Mouse (Mus musculus): ENCODE data around the gene Trir. TPM values are rescaled to one million over a fixed set of nuclear protein-coding genes. Genes with fewer than 3 reads are reported as not detected.

Gene Trir
- polyA plus RNA-seq, 1 experiment = 135 TPM

GRCm38 (mm10) chr8:85036718-85037365 is 10.2 kb downstream of the Trir start, which contains the start of gene Tnpo2:
TSS of gene Tnpo2 (plus strand) at chr8:85036915.
- H3K27ac ChIP-seq (ENCODE audit: insufficient read depth, low read depth, low read length) = peak within 1 kb of the TSS; percentile 85
- no peak for TF ChIP-seq POLR2A (IDR thresholded peaks at IDR 0.05; ENCODE audit: low read depth, low read length)
- TF ChIP-seq CTCF (IDR thresholded peaks at IDR 0.05; ENCODE audit: extremely low read depth, insufficient read length, insufficient replicate concordance, low read depth, low read length) = no peak
- peak within 1 kb of the TSS; percentile 93 for H3K4me3 ChIP-seq (ENCODE audit: low read depth, low read length)
- H3K36me3 ChIP-seq (ENCODE audit: control insufficient read depth, insufficient read depth, low read length) = peaks cover 16% of the 10 kb centered on the region
- WGBS = 2% methylated on average over 59 of the region's 59 CpGs
- H3K4me1 ChIP-seq (ENCODE audit: control insufficient read depth, insufficient read depth, insufficient read length, low read length) = peaks cover 6% of the 10 kb centered on the region; the same call in 1 of the 2 replicates
- no peaks in the 10 kb centered on the region for H3K27me3 ChIP-seq (ENCODE audit: control insufficient read depth, insufficient read depth, low read length)

GRCm38 (mm10) chr8:85037366-85037680 is 10.7 kb downstream of the Trir start:
- Histone ChIP-seq H3K36me3 (ENCODE audit: control insufficient read depth, insufficient read depth, low read length) (peaks cover 12% of the 10 kb centered on the region), H3K4me3 (ENCODE audit: low read depth, low read length) (peak overlapping the region; percentile 93), H3K27ac (ENCODE audit: insufficient read depth, low read depth, low read length) (peak overlapping the region; percentile 48; the same call in 1 of the 2 replicates), H3K4me1 (ENCODE audit: control insufficient read depth, insufficient read depth, insufficient read length, low read length) (peaks cover 6% of the 10 kb centered on the region; the same call in 1 of the 2 replicates), H3K27me3 (ENCODE audit: control insufficient read depth, insufficient read depth, low read length) (no peaks in the 10 kb centered on the region)
- TF ChIP-seq CTCF (IDR thresholded peaks at IDR 0.05; ENCODE audit: extremely low read depth, insufficient read length, insufficient replicate concordance, low read depth, low read length) (no peak), POLR2A (IDR thresholded peaks at IDR 0.05; ENCODE audit: low read depth, low read length) (no peak)
- under 1% methylated on average over 14 of the region's 14 CpGs for WGBS

GRCm38 (mm10) chr8:85037681-85038531 is 11.3 kb downstream of the Trir start:
- WGBS = 1% methylated on average over 56 of the region's 57 CpGs
- TF ChIP-seq POLR2A (IDR thresholded peaks at IDR 0.05; ENCODE audit: low read depth, low read length) = no peak
- TF ChIP-seq CTCF (IDR thresholded peaks at IDR 0.05; ENCODE audit: extremely low read depth, insufficient read length, insufficient replicate concordance, low read depth, low read length) = no peak

GRCm38 (mm10) chr8:85043619-85044018 is 17.0 kb downstream of the Trir start:
- TF ChIP-seq CTCF (IDR thresholded peaks at IDR 0.05; ENCODE audit: extremely low read depth, insufficient read length, insufficient replicate concordance, low read depth, low read length) (no peak), POLR2A (IDR thresholded peaks at IDR 0.05; ENCODE audit: low read depth, low read length) (no peak)
- H3K4me1 ChIP-seq (ENCODE audit: control insufficient read depth, insufficient read depth, insufficient read length, low read length) = 0 out of 2 replicates have a peak, but pooled peaks cover under 1% of the 10 kb centered on the region
- peaks cover 56% of the 10 kb centered on the region for H3K36me3 ChIP-seq (ENCODE audit: control insufficient read depth, insufficient read depth, low read length)
- H3K27me3 ChIP-seq (ENCODE audit: control insufficient read depth, insufficient read depth, low read length) = no peaks in the 10 kb centered on the region
- H3K27ac ChIP-seq (ENCODE audit: insufficient read depth, low read depth, low read length) = no peak overlapping the region
- H3K4me3 ChIP-seq (ENCODE audit: low read depth, low read length) = no peak overlapping the region
- 87% methylated on average over 6 of the region's 6 CpGs for WGBS

More at GRCm38 (mm10) chr8:85037681-85038531, 11.3 kb downstream of the Trir start:
- no peaks in the 10 kb centered on the region for H3K27me3 ChIP-seq (ENCODE audit: control insufficient read depth, insufficient read depth, low read length)
- H3K4me1 ChIP-seq (ENCODE audit: control insufficient read depth, insufficient read depth, insufficient read length, low read length) = peaks cover 6% of the 10 kb centered on the region; the same call in 1 of the 2 replicates
- H3K4me3 ChIP-seq (ENCODE audit: low read depth, low read length) = peak overlapping the region; percentile 93
- H3K36me3 ChIP-seq (ENCODE audit: control insufficient read depth, insufficient read depth, low read length) = peaks cover 11% of the 10 kb centered on the region
- H3K27ac ChIP-seq (ENCODE audit: insufficient read depth, low read depth, low read length) = peak overlapping the region; percentile 29

GRCm38 (mm10) chr8:85057367-85057766 is 30.7 kb downstream of the Trir start:
- WGBS = 68% methylated on average over 7 of the region's 7 CpGs

GRCm38 (mm10) chr8:85059879-85060616 is 33.4 kb downstream of the Trir start, which contains the start of gene Fbxw9:
TSS of gene Fbxw9 (plus strand) at chr8:85060055.
- peak within 1 kb of the TSS; percentile 8; the same call in 1 of the 2 replicates for H3K27ac ChIP-seq (ENCODE audit: insufficient read depth, low read depth, low read length)
- peaks cover 16% of the 10 kb centered on the region for H3K36me3 ChIP-seq (ENCODE audit: control insufficient read depth, insufficient read depth, low read length)
- H3K4me1 ChIP-seq (ENCODE audit: control insufficient read depth, insufficient read depth, insufficient read length, low read length) = peaks cover 10% of the 10 kb centered on the region
- no peak for TF ChIP-seq CTCF (IDR thresholded peaks at IDR 0.05; ENCODE audit: extremely low read depth, insufficient read length, insufficient replicate concordance, low read depth, low read length)
- no peak for TF ChIP-seq POLR2A (IDR thresholded peaks at IDR 0.05; ENCODE audit: low read depth, low read length)
- no peaks in the 10 kb centered on the region for H3K27me3 ChIP-seq (ENCODE audit: control insufficient read depth, insufficient read depth, low read length)
- under 1% methylated on average over 53 of the region's 53 CpGs for WGBS
- H3K4me3 ChIP-seq (ENCODE audit: low read depth, low read length) = peak within 1 kb of the TSS; percentile 97

More at GRCm38 (mm10) chr8:85057367-85057766, 30.7 kb downstream of the Trir start:
- H3K27me3 ChIP-seq (ENCODE audit: control insufficient read depth, insufficient read depth, low read length) = no peaks in the 10 kb centered on the region
- no peak overlapping the region for H3K27ac ChIP-seq (ENCODE audit: insufficient read depth, low read depth, low read length)
- peaks cover 43% of the 10 kb centered on the region for H3K36me3 ChIP-seq (ENCODE audit: control insufficient read depth, insufficient read depth, low read length)
- peaks cover 7% of the 10 kb centered on the region for H3K4me1 ChIP-seq (ENCODE audit: control insufficient read depth, insufficient read depth, insufficient read length, low read length)
- no peak overlapping the region for H3K4me3 ChIP-seq (ENCODE audit: low read depth, low read length)
- TF ChIP-seq POLR2A (IDR thresholded peaks at IDR 0.05; ENCODE audit: low read depth, low read length) (no peak), CTCF (IDR thresholded peaks at IDR 0.05; ENCODE audit: extremely low read depth, insufficient read length, insufficient replicate concordance, low read depth, low read length) (no peak)
